Mouse (Mus musculus) limb, embryonic 15.5 days (tissue): ENCODE results near the gene Alg2. TPM values are rescaled to one million over a fixed set of nuclear protein-coding genes. Genes with fewer than 3 reads are reported as not detected.

Experiments
- ATAC-seq: fragments of 200-750 bp; cut with Nextera tagmentation; 2 replicates; pipeline ENCODE4 v1.8.0; 2017; ENCODE audit warnings: low read depth, moderate TSS enrichment; ENCODE audit not compliant: insufficient number of reproducible peaks, low FRiP score, low TSS enrichment
- H3K27ac ChIP-seq: fragments of 300-500 bp; sonication (generic); 2 replicates; pipeline ENCODE4 v1.5.1; 2015; ENCODE audit warnings: moderate library complexity, mild to moderate bottlenecking, inconsistent platforms
- H3K27me3 ChIP-seq: fragments of 300-500 bp; sonication (generic); 2 replicates; pipeline ENCODE4 v1.6.1; 2015; ENCODE audit warnings: inconsistent platforms
- H3K36me3 ChIP-seq: fragments of 300-500 bp; sonication (generic); 2 replicates; pipeline ENCODE4 v1.6.1; 2015; ENCODE audit warnings: inconsistent platforms
- H3K4me1 ChIP-seq: fragments of 300-500 bp; sonication (generic); 2 replicates; pipeline ENCODE4 v1.6.1; 2015; ENCODE audit warnings: inconsistent platforms
- H3K4me2 ChIP-seq: fragments of 300-500 bp; sonication (generic); 2 replicates; pipeline ENCODE4 v1.6.1; 2015; ENCODE audit warnings: mild to moderate bottlenecking, inconsistent platforms
- H3K4me3 ChIP-seq: fragments of 300-500 bp; sonication (generic); 2 replicates; pipeline ENCODE4 v1.5.1; 2015; ENCODE audit warnings: mild to moderate bottlenecking, inconsistent platforms
- H3K9ac ChIP-seq: fragments of 300-500 bp; sonication (generic); 2 replicates; pipeline ENCODE4 v1.6.1; 2015; ENCODE audit warnings: inconsistent platforms
- H3K9me3 ChIP-seq: fragments of 300-500 bp; sonication (generic); 2 replicates; pipeline ENCODE4 v1.6.1; 2016; ENCODE audit warnings: inconsistent platforms
- WGBS: fragments of 180-500 bp; shearing (Covaris S2); methylation state at CpG from one replicate; pipeline ENCODE4 v1.1.7; 2015; 5-methylcytosine and 5-hydroxymethylcytosine counted together
- polyA plus RNA-seq: library from polyadenylated mRNA; unstranded; fragments of >200 nt; fragmentation: Nextera tagmentation; extraction: Ambion mirVana; gene quantifications from 2 replicates; pipeline ENCODE4 v1.2.1, GENCODE M21; 2015

Alg2 gene
- polyA plus RNA-seq, 1 experiment from 2014 or later: 66.5 TPM

- no peak for ATAC-seq
- Histone ChIP-seq H3K4me3 (no peak overlapping the region), H3K9ac (no peak overlapping the region), H3K27ac (no peak overlapping the region), H3K9me3 (no peaks in the 10 kb centered on the region), H3K4me1 (0 out of 2 replicates have a peak, but pooled peaks cover 1% of the 10 kb centered on the region), H3K36me3 (no peaks in the 10 kb centered on the region), H3K4me2 (no peak overlapping the region), H3K27me3 (no peaks in the 10 kb centered on the region)
- WGBS: 14% methylated on average over 2 of the region's 2 CpGs
Observed at GRCm38 (mm10) chr4:47424376-47424775, 49.8 kb downstream of the Alg2 start.

- ATAC-seq: no peak
- Histone ChIP-seq H3K4me2 (no peak overlapping the region), H3K9ac (no peak overlapping the region), H3K4me1 (0 out of 2 replicates have a peak, but pooled peaks cover 5% of the 10 kb centered on the region), H3K9me3 (no peaks in the 10 kb centered on the region), H3K27ac (no peak overlapping the region), H3K4me3 (no peak overlapping the region), H3K27me3 (no peaks in the 10 kb centered on the region), H3K36me3 (no peaks in the 10 kb centered on the region)
- WGBS: 88% methylated on average over 3 of the region's 3 CpGs
Observed at GRCm38 (mm10) chr4:47422946-47423345, 51.2 kb downstream of the Alg2 start.

- Histone ChIP-seq H3K4me2 (no peak overlapping the region), H3K4me3 (no peak overlapping the region), H3K27me3 (no peaks in the 10 kb centered on the region), H3K36me3 (no peaks in the 10 kb centered on the region), H3K27ac (no peak overlapping the region), H3K4me1 (0 out of 2 replicates have a peak, but pooled peaks cover 5% of the 10 kb centered on the region), H3K9ac (no peak overlapping the region), H3K9me3 (no peaks in the 10 kb centered on the region)
- no peak for ATAC-seq
- 57% methylated on average over 3 of the region's 3 CpGs for WGBS
Observed at GRCm38 (mm10) chr4:47422194-47422593, 51.9 kb downstream of the Alg2 start.

- Histone ChIP-seq H3K9me3 (no peaks in the 10 kb centered on the region), H3K4me2 (no peak overlapping the region), H3K27me3 (no peaks in the 10 kb centered on the region), H3K4me1 (0 out of 2 replicates have a peak, but pooled peaks cover 5% of the 10 kb centered on the region), H3K27ac (no peak overlapping the region), H3K9ac (no peak overlapping the region), H3K4me3 (no peak overlapping the region), H3K36me3 (no peaks in the 10 kb centered on the region)
- WGBS: 38% methylated on average over 7 of the region's 7 CpGs
- no peak for ATAC-seq
Observed at GRCm38 (mm10) chr4:47420191-47420590, 53.9 kb downstream of the Alg2 start.

GRCm38 (mm10) chr4:47419268-47419973 is 54.7 kb downstream of the Alg2 start:
- no peak overlapping the region for H3K9ac ChIP-seq
- H3K4me3 ChIP-seq: no peak overlapping the region
- H3K4me1 ChIP-seq: 0 out of 2 replicates have a peak, but pooled peaks cover 5% of the 10 kb centered on the region
- no peaks in the 10 kb centered on the region for H3K27me3 ChIP-seq
- WGBS: 30% methylated on average over 9 of the region's 9 CpGs
- H3K9me3 ChIP-seq: no peaks in the 10 kb centered on the region
- no peak overlapping the region for H3K4me2 ChIP-seq
- H3K27ac ChIP-seq: no peak overlapping the region
- peaks cover 3% of the 10 kb centered on the region; the same call in 1 of the 2 replicates for H3K36me3 ChIP-seq
- ATAC-seq: no peak

- ATAC-seq: no peak
- no peak overlapping the region for H3K27ac ChIP-seq
- no peak overlapping the region for H3K4me2 ChIP-seq
- H3K27me3 ChIP-seq: no peaks in the 10 kb centered on the region
- H3K4me1 ChIP-seq: 0 out of 2 replicates have a peak, but pooled peaks cover 5% of the 10 kb centered on the region
- no peak overlapping the region for H3K4me3 ChIP-seq
- WGBS: 64% methylated on average over 3 of the region's 3 CpGs
- H3K9ac ChIP-seq: no peak overlapping the region
- H3K9me3 ChIP-seq: no peaks in the 10 kb centered on the region
- peaks cover 10% of the 10 kb centered on the region; the same call in 1 of the 2 replicates for H3K36me3 ChIP-seq
Observed at GRCm38 (mm10) chr4:47417871-47418270, 56.3 kb downstream of the Alg2 start.

Other genes starting within 250 kb of the Alg2 start
- gene Tgfbr1, start 121.1 kb downstream of the Alg2 start, polyA plus RNA-seq: 29.1 and 31.6 TPM in 2 replicates
- 398 and 456 TPM in 2 replicates for gene Sec61b, start 325 bp upstream of the Alg2 start, polyA plus RNA-seq